Mouse (Mus musculus) kidney, adult 18-20 months (tissue): ENCODE measurements around the gene Fam178b.

Experiments used
- DNase-seq: peaks from one replicate; pipeline ENCODE4 v3.0.0; 2021

Gene Fam178b

GRCm38 (mm10) chr1:36682620-36683355 is at the start of gene Fam178b:
Gene Fam178b, minus strand, starts transcription at chr1:36683183.
- no peak for DNase-seq

DNA sequence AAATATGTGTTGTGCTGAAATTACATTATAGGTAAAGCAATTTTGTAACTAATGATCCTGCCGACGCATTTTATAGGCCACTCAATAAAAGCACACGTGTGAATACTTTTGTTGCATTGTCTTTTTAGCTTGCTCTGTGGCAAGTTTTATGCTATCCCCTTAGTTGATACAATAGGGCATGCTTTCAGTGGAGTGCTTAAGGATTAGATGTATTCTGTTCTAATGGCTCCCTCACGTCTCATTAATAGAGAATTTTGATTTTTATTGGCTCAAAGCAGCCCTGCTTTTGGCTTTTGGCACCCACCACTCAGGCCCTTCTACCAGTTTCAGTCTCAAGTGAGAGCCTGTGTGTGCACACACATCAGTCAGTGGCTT is 41.1 kb upstream of the Fam178b start:
- no peak for DNase-seq

DNA sequence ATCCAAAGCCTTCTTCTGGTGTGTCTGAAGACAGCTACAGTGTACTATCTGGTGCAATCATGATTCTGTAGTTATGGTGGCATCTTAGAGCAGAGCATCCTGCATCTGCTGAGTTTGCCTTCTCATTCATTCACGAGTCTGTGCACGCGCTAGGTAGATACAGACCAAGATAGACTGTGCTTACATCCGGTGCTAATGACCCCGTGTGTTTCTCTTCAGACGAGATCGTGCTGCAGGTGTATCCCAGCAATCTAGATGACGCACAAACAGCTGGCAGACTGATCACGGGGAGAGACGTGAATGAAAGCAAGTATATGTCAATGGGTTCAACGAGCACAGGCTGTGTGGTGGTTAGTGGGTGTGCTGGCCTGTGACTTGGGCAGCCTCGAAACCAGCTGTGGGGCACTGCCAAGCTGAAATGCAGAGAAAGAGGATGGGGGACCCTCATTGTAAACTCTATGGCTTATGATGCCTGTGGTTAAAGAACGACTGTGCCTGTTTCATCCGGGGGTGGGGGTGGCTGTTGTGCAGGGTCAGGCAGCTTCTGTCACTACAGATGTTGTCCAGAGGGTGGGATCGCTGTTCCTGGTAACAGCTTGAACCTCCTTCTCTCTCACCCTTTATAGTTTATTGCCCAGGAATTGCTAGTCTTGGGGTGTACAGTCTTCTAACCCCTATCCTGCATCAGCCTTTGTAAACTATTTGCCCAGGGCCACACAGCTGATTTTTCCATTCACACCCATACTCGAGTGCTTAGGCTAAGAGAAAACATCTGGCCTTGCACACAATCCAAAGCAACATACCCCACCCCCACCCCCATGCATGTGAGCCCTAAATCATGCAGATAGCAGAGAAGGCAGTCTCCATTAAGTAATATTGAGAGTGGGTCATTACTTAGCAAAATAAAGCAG is 40.4 kb upstream of the Fam178b start:
- no peak for DNase-seq

GRCm38 (mm10) chr1:36718786-36719185 is 35.8 kb upstream of the Fam178b start:
- no peak for DNase-seq

GRCm38 (mm10) chr1:36714311-36714710 is 31.3 kb upstream of the Fam178b start, which contains the start of gene Actr1b:
Gene Actr1b, minus strand, starts transcription at chr1:36714422.
- no peak for DNase-seq

- no peak for DNase-seq
Observed at GRCm38 (mm10) chr1:36711104-36711503, 28.1 kb upstream of the Fam178b start.

DNA sequence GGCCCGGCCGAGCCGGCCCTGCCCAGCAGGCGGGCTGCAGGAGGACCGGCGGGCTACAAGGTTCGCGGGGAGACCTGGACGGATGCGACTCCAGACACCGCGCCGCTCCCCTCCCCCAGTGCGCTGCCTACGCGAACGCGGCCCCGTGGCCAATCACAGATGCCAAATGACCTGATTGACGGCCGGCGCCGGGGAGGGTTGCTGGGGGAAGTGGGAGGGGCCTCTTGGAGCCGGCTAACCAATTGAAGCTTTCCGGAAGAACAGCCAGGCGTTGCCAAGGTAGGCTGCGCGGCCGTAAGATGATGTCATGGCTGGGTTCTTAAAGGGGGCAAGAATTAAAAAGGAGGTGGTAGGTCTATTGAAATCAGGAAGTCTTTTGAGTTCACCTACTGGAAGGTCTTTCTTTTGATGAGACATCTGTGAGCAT is 26.9 kb upstream of the Fam178b start, which contains the start of gene 4933424G06Rik:
Gene 4933424G06Rik, plus strand, starts transcription at position 296 of the 427 bp plus-strand sequence.
- peak; percentile 97 for DNase-seq

- DNase-seq = peak; percentile 51
Observed at GRCm38 (mm10) chr1:36709055-36709853, 26.3 kb upstream of the Fam178b start.

DNA sequence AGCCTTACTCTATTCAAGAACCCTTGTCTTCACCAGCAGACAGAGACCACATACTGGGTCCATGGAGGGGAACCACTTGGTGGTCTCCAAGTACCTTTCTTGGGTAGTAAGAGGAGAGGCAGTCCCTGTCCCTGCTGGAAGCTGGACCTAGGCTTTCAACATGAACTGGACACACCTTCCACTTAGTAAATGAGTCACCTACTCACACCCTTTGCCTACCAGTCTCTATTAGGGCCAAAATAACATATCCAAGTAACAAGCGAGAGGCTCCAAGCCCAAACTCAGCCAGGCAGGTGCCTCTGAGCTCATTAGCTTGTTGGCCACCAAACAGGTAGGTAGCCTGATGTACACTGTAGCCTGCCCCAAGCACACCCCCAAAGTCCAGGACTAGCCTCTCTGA is 25.6 kb upstream of the Fam178b start:
- DNase-seq = no peak

GRCm38 (mm10) chr1:36707797-36708196 is 24.8 kb upstream of the Fam178b start:
- DNase-seq = no peak

GRCm38 (mm10) chr1:36707166-36707565 is 24.2 kb upstream of the Fam178b start:
- no peak for DNase-seq

DNA sequence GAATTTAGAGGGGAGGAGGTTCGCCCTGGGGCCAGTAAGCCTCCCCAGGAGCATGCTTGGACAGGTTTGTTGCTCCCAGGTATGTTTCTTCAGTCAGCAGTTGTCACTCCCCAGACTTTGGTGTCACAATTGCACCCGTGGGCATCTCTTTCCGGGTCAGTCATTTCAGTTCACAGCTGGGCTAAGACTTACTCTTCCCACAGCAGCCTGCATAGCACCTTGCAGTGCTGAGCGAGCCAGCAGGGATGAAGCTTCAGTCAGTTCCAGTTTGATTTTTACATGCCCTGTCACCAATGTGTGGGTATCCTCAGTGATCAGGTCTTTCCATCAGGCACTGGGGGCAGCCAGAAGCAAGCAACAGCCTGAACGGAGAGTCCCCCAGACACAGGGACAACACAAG is 14.0 kb upstream of the Fam178b start:
- no peak for DNase-seq

GRCm38 (mm10) chr1:36696411-36696810 is 13.4 kb upstream of the Fam178b start:
- DNase-seq = no peak

- DNase-seq = no peak
Observed at GRCm38 (mm10) chr1:36694871-36695270, 11.9 kb upstream of the Fam178b start.

DNA sequence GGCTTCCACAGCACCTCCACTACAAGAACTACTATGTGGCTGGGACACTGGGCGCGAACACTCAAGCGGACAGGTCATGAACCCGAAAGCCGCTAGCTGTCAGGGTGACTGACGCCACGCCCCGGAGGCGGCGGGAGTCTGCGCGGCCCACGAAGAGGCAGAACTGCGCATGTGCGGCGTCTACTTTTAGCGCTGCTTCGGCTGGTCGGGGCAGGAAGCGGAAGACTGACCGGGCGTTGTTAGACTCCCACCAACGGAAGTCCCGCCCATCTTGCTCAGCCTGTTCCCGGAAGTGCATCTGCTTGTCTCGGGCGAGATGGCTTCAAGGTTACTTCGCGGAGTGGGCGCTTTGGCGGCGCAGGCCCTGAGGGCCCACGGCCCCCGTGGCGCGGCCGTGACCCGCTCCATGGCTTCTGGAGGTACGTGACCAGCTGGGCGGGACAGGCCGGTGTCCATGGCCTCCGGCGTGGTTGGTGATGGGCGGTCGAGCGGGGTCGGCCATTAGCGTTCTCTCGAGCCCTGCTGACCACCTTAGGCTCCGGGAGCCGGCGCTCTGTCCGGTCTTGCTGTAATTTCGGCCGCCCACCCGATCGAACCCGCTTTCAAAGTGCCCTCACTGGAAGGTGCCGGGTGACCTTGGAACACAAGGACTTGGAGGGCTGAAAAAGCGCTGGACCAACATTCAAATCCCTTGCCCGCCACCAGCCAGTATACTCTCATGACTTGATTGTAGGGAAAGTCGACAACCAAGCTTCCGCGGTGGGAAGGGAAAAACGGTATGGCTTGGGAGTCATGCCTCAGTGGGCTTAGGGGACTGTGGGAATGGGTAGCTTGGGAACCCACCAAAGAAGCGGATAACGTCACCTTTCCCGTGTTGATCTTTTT is 8.5 kb upstream of the Fam178b start, which contains the start of gene Cox5b:
Gene Cox5b, plus strand, starts transcription at position 179 of the 885 bp plus-strand sequence.
- peak; percentile 96 for DNase-seq

- no peak for DNase-seq
Observed at GRCm38 (mm10) chr1:36690671-36691235, 7.8 kb upstream of the Fam178b start.

DNA sequence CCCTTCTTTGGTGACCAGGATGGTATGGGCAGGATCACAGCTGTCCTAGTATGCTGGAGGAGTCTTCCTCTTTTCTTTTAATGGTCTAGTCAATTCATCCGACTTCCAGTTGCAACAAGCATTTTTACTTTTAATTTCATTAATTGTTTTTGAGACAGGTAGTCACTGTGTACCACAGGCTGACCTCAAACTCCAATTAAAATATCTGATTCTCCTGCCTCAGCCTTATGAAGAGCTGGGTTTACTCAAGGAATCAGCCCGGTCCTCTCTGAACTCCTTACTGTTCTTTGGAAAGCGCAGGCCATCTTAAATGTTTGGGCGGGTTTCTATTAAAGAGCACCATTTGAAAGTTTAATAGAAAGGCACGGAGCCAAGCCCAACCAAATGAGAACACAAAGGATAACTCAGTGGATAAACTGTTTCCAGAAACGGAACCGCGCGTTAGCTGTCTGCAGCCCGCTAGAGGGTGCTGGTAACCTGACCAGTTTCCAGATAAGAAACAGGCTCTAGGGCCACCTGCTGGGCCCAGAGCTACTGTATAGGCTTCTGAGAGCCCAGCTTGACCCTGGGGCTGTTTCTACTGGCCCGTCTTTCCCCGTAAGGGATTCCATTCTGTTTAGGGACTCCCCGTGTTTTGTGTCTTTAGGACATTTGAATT is 956 bp upstream of the Fam178b start:
- peak; percentile 82 for DNase-seq

DNA sequence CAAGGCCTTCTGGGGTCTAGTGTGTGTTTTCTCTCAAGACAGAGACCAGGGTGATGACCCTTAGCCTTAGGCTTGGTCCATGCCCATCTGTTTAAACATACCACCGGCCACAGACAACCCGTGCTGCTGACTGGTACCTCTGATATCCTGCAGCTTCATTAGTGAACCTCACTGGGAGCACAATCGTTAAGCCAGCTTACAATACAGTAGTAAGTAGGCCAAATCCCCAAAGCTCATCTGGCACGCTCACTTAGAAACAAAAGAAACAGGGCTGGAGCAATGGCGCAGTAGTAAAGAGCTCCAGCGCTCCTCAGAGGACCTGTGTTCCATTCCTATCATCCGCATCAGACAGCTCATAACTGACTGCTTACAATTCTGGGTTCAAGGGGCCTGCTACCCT is 2.1 kb downstream of the Fam178b start:
- no peak for DNase-seq

DNA sequence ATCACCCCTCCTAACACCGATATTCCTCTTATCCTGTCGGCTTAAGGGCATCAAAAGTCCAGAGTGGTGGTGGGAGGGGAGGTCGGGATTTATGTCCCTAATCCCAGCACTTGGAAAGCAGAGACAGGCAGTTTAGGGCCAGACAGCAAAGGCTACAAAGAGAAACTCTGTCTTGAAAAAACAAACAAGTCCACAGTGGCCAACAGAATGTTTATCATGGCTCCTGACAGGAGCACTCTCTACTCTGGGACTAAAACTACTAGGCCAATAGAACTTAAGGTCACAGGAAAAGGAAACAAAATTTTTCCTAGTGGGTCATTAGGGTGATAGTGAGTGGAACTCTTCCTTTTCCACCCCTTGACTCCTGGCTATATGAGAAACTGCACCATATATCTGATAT is 8.0 kb downstream of the Fam178b start:
- no peak for DNase-seq

DNA sequence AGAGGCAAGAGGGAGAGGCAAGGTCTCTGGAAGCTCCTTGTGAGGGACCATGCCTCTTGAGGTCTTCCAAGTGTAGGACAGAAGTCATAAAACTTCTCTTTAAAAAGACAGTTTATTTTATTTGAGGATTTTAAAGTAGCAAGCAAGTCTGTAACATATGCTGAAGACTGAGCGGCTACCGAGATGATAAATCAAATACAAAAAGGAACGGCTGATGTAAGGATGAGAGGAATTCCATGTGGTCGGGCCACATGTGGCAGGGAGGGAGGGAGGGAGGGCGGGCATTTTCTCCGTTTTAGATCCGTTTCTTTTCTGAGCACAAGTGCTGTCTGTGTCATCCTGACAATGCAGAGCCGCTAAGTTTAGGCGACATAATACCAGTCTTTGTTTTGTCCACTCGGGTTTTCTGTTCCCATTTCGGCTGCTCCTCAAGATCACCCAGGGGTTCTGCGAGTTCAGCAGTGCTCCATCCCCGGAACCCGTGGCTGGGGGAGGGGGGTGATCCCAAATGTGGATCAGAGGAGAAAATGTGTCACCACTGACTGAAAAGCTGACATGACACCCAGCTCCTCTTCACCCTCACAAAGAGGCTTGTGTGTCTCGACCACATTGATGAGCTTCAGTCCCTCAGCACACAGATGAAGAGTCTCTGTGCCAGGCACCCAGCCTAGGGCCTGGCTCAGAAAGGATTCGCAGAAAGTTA is 10.2 kb downstream of the Fam178b start:
- no peak for DNase-seq
